Comparison of ENCODE assay signal across 1 mouse cellular context in the genomic region with DNA sequence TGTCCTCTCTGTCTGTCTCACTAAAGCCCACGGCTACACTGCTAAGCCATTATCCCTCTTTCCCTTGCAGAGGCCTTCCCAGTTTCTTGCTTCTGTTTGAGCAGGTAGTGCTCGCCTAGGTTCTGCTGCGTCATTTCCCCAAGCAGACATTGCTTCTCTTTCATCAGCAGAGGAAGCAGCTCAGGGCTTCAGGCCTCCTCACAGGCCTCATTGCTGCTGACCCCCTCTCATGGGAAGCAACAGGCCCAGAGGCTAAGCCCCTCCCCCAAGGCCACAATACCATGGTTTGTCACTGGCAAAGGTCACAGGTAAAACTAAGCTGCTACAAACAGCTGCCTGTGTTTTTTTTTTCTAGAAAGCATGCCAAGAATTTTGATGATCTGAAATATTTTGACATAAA.
TF ChIP-seq lines count a peak whose summit lies in the region.

No protein-coding gene starts in this region.

TF ChIP-seq in MEL, 35 proteins besides CTCF, POLR2A, EP300 and RAD21:
- TF ChIP-seq USF2 (IDR thresholded peaks at IDR 0.05; ENCODE audit: borderline replicate concordance in 1 of 2, insufficient read depth in 1 of 2, low read depth in 1 of 2, low read length in 2 of 2) (no peak), MAX (IDR thresholded peaks at IDR 0.05; ENCODE audit: low read length) (no peak), SIN3A (IDR thresholded peaks at IDR 0.05; ENCODE audit: low read length) (no peak), USF1 (IDR thresholded peaks at IDR 0.05; ENCODE audit: low read depth, low read length) (no peak), MEF2A (IDR thresholded peaks at IDR 0.05; ENCODE audit: extremely low read depth, insufficient replicate concordance, low read depth, low read length, poor library complexity, severe bottlenecking) (no peak), MYB (IDR thresholded peaks at IDR 0.05; ENCODE audit: low read depth, low read length) (no peak), RCOR1 (IDR thresholded peaks at IDR 0.05; ENCODE audit: low read depth, low read length) (no peak)
